Mouse (Mus musculus) embryonic facial prominence, embryonic 12.5 days (tissue): Measurements from ENCODE around the gene Il17f. TPM values are rescaled to one million over a fixed set of nuclear protein-coding genes. Genes with fewer than 3 reads are reported as not detected.
A peak's percentile ranks its signal among the peaks of the same experiment; 100 is the strongest.
"Not testable (repeated sequence)": the region's sequence is repeated elsewhere in the genome, so short reads cannot be mapped to it uniquely, and the experiment has no call there.

ENCODE experiments used
- ATAC-seq: fragments of 200-750 bp; cut with Nextera tagmentation; 2 replicates; pipeline ENCODE4 v1.8.0; 2017; ENCODE audit not compliant: insufficient number of reproducible peaks, insufficient read depth, low FRiP score, low TSS enrichment
- H3K27ac ChIP-seq: fragments of 300-500 bp; sonication (generic); 2 replicates; pipeline ENCODE4 v1.5.1; 2016; ENCODE audit warnings: mild to moderate bottlenecking
- H3K27me3 ChIP-seq: fragments of 300-500 bp; sonication (generic); 2 replicates; pipeline ENCODE4 v1.6.1; 2016; ENCODE audit warnings: mild to moderate bottlenecking, moderate library complexity
- H3K36me3 ChIP-seq: fragments of 300-500 bp; sonication (generic); 2 replicates; pipeline ENCODE4 v1.6.1; 2016; ENCODE audit warnings: mild to moderate bottlenecking
- H3K4me1 ChIP-seq: fragments of 300-500 bp; sonication (generic); 2 replicates; pipeline ENCODE4 v1.6.1; 2016
- H3K4me2 ChIP-seq: fragments of 300-500 bp; sonication (generic); replicated peaks from 2 replicates; pipeline ENCODE4 v1.6.1; 2016; ENCODE audit warnings: mild to moderate bottlenecking, moderate library complexity
- H3K4me3 ChIP-seq: fragments of 300-500 bp; sonication (generic); 2 replicates; pipeline ENCODE4 v1.5.1; 2016; ENCODE audit warnings: mild to moderate bottlenecking
- H3K9ac ChIP-seq: fragments of 300-500 bp; sonication (generic); 2 replicates; pipeline ENCODE4 v1.6.1; 2016; ENCODE audit warnings: mild to moderate bottlenecking, moderate library complexity
- H3K9me3 ChIP-seq: fragments of 300-500 bp; sonication (generic); 2 replicates; pipeline ENCODE4 v1.6.1; 2016; ENCODE audit warnings: mild to moderate bottlenecking, moderate library complexity
- WGBS: fragments of 180-500 bp; shearing (Covaris S2); methylation state at CpG from one replicate; pipeline ENCODE4 v1.1.7; 2016; 5-methylcytosine and 5-hydroxymethylcytosine counted together
- polyA plus RNA-seq: library from polyadenylated mRNA; unstranded; fragments of >200 nt; fragmentation: Nextera tagmentation; extraction: Ambion mirVana; gene quantifications from 2 replicates; pipeline ENCODE4 v1.2.1, GENCODE M21; 2016

Il17f gene
- 0.19 and 0.28 TPM in 2 replicates for polyA plus RNA-seq

DNA sequence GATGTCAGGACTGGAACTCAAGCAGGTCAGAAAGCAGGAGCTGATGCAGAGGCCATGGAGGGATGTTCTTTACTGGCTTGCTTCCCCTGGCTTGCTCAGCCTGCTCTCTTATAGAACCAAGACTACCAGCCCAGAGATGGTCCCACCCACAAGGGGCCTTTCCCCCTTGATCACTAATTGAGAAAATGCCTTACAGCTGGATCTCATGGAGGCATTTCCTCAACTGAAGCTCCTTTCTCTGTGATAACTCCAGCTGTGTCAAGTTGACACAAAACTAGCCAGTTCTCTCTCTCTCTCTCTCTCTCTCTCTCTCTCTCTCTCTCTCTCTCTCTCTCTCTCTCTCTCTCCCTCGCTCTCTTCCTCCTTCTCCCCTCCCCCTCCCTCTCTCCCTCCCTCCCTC lies at the start of gene Il17f:
Il17f (minus strand) TSS at position 101 of the 400 bp plus-strand sequence.
- H3K4me2 ChIP-seq, H3K27me3 ChIP-seq, H3K9ac ChIP-seq, H3K4me3 ChIP-seq, H3K27ac ChIP-seq, H3K9me3 ChIP-seq, H3K36me3 ChIP-seq, H3K4me1 ChIP-seq, ATAC-seq: not testable (repeated sequence)
- WGBS: no CpG with 5 or more reads among the region's 1 CpGs

DNA sequence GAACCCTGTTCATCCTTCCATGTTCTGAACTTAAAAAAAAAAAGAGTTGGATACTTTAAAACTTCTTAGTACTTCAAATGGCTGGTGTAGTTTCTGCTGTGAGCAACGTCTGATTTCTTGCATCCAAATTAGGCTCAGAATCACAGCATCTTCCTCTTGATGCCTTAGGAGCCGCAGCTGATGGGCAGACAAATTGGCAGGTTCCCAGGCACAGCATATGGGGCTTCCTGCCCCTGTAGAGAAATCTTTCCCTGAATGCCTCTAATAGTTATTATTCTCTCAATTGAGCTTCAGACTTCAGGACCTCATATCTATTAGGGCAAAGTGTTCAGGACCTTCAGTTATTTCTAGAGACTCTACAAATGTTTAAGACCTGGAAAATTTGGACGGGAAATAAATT lies 49.5 kb upstream of the Il17f start:
- Histone ChIP-seq H3K9me3 (no peaks in the 10 kb centered on the region), H3K27me3 (no peaks in the 10 kb centered on the region), H3K36me3 (no peaks in the 10 kb centered on the region), H3K9ac (no peak overlapping the region), H3K27ac (no peak overlapping the region), H3K4me2 (no peak overlapping the region), H3K4me3 (no peak overlapping the region), H3K4me1 (no peaks in the 10 kb centered on the region)
- ATAC-seq: no peak
- 73% methylated on average over 3 of the region's 3 CpGs for WGBS

DNA sequence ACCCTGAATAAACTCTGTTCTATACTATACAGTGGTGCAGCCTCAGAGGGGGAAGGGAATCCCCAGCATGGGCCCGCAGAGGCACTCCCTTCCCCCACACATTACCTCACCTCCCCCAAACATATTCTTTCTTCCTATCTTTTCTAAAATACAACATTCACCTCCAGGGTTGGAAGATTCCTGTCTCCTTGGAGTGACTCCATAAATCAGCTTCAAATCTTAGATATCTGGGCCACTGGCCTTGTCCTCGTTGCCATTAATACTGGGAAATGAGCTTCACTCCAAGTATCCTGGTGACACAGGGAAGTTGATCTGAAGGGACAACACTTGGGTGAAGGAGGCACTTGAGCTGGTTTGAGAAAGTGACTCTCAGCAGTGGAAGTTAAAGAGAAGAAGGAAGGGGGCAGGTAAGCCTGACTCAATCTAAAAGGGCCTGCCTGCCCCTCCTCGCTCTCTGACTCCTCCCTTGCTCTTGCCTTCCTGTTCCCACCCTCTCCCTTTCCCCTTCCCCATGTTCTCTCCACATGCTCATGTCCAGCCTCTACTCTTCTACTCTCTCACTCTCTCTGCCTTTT lies 46.2 kb upstream of the Il17f start:
- Histone ChIP-seq H3K36me3 (no peaks in the 10 kb centered on the region), H3K9me3 (no peaks in the 10 kb centered on the region), H3K27ac (no peak overlapping the region), H3K4me3 (no peak overlapping the region), H3K4me2 (no peak overlapping the region), H3K4me1 (no peaks in the 10 kb centered on the region), H3K9ac (no peak overlapping the region), H3K27me3 (no peaks in the 10 kb centered on the region)
- WGBS: 81% methylated on average over 3 of the region's 3 CpGs
- no peak for ATAC-seq

DNA sequence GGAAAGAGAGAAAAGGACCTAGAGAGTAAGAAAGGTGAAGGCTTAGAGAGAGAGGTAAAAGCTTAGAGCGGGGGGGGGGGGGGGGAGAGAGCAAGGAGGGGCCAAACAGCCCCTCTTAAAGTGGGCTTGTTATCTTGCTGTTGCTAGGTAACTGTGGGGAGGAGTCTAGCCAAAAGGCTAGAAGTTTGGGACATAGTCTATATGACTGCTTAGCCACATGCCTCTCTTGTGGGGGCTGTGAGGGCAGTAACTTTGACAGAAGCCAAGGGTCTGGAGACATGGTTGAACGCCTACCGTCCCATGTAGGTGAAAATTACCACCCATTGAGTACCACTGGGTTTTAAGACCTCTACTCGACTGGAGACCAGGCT lies 42.7 kb upstream of the Il17f start:
- no peak for ATAC-seq

DNA sequence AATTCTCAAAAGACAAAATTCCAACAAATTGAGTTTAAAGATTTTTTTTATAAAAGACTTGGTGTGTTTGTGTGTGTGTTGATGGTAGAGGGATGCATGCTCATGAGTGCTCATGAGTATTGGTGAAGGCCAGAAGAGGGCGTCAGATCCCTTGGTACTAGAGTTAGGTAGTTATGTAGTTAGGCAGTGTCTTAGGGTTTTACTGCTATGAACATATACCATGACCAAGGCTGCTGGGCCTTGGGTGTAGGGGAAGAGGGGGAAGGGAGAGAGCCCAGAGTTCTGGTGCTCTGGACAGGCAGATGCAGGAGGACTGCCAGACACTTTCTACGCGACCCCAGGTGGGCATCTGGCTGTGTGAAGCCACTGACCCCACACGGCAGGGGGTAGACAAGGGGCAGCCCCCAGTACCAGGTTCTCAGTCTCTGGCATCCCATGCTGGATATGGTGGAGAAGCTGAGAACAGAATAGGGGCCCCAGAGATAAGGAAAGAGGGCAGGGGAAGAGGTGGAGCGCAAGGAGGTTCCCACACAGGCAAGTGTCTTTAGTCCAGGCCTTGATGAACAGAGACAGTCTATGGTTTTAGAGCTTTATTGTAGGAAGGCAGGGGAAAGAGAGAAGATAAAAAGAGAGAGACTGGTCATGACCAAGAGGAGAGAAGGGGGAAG lies 42.2 kb upstream of the Il17f start:
- Histone ChIP-seq H3K4me1 (no peaks in the 10 kb centered on the region), H3K4me2 (no peak overlapping the region), H3K27ac (no peak overlapping the region), H3K4me3 (no peak overlapping the region), H3K27me3 (no peaks in the 10 kb centered on the region), H3K9ac (no peak overlapping the region), H3K36me3 (no peaks in the 10 kb centered on the region), H3K9me3 (no peaks in the 10 kb centered on the region)
- WGBS: 70% methylated on average over 5 of the region's 5 CpGs
- no peak for ATAC-seq

More for the DNA sequence above, 42.7 kb upstream of the Il17f start:
- Histone ChIP-seq H3K27ac (no peak overlapping the region), H3K27me3 (no peaks in the 10 kb centered on the region), H3K4me2 (no peak overlapping the region), H3K4me3 (no peak overlapping the region), H3K9ac (no peak overlapping the region), H3K9me3 (no peaks in the 10 kb centered on the region), H3K36me3 (no peaks in the 10 kb centered on the region), H3K4me1 (no peaks in the 10 kb centered on the region)
- WGBS: 78% methylated on average over 4 of the region's 4 CpGs

DNA sequence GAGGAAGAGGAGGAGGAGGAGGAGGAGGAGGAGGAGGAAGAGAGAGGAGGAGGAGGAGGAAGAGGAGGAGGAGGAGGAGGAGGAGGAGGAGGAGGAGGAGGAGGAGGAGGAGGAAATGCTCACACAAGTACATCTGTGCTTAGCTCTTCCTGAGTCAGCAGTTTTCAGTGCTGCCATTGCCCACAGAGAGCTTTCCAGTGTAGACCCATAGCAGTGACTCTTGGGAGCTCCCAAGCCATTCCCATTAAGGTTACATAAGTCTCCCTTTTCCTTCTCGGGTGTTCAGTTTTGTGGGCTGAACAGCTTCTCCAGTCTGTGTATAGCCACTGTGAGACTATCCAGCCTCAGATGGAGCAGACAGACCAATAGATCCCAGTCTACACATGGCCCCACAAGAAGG lies 40.1 kb upstream of the Il17f start:
- 60% methylated on average over 1 of the region's 1 CpGs for WGBS
- Histone ChIP-seq H3K4me2 (no peak overlapping the region), H3K4me1 (no peaks in the 10 kb centered on the region), H3K9ac (no peak overlapping the region), H3K4me3 (no peak overlapping the region), H3K9me3 (no peaks in the 10 kb centered on the region), H3K27ac (no peak overlapping the region), H3K36me3 (no peaks in the 10 kb centered on the region), H3K27me3 (no peaks in the 10 kb centered on the region)
- no peak for ATAC-seq

DNA sequence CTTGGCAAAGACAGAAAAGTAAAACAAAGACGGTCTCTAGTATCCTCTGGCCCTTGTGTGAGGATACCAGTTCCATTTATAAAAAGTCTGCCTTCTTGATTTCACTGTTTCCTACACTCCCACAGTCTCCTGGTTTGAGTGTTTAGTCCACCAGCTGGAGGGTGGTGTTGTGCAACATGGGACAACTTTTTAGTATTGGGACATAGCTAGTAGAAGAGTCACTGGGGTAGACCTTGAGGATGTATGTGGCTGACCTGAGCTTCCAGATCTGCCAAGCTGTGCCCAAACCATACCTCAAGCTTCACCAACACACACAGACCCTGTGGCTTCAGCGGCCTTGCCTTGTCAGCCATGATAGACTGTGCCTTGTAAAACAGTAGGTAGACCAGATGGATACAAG lies 37.6 kb upstream of the Il17f start:
- Histone ChIP-seq H3K4me3 (no peak overlapping the region), H3K4me2 (no peak overlapping the region), H3K9ac (no peak overlapping the region), H3K4me1 (no peaks in the 10 kb centered on the region), H3K27me3 (no peaks in the 10 kb centered on the region), H3K36me3 (no peaks in the 10 kb centered on the region), H3K27ac (no peak overlapping the region), H3K9me3 (no peaks in the 10 kb centered on the region)
- ATAC-seq: no peak
- WGBS: 91% methylated on average over 2 of the region's 2 CpGs

DNA sequence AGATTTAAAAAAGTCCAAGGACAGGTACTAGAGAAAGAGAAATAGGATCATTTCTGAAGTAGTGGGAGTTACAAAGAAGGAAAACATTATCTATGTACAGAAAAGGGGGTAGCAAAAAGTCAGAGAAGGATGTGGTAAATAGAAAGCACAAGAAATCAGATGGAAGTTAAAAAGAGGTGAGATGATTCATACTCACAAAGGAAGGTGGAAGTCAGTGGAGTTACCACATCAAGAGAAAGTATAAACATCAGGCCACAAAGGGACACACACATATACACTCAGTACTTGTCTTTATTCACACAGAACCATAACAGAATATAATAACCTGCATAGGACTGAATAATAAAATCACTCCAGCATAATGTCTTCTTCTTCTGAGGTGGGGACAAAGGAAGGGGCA lies 34.6 kb upstream of the Il17f start:
- Histone ChIP-seq H3K4me1 (no peaks in the 10 kb centered on the region), H3K9ac (no peak overlapping the region), H3K27me3 (no peaks in the 10 kb centered on the region), H3K9me3 (no peaks in the 10 kb centered on the region), H3K27ac (no peak overlapping the region), H3K4me2 (no peak overlapping the region), H3K4me3 (no peak overlapping the region), H3K36me3 (no peaks in the 10 kb centered on the region)
- ATAC-seq: no peak

DNA sequence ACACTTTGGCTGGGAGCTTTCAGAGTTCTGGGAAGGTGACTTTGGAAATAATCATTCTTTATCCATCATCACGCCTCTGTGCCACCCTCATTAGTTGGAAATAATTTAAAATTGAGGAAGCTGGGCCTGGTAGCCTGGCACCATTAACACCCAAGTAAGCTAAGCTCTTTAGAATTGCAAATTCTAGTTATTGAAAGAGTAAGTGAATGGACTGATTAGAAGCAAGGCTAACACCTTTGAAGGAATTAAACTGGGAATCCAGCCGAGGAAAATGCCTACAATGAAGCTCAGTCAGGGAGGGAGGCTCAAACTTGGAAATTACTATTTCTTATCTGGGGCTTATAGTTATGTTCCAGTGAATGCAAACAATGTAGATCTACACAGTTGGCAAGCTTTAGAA lies 33.5 kb upstream of the Il17f start:
- Histone ChIP-seq H3K27ac (no peak overlapping the region), H3K4me3 (no peak overlapping the region), H3K4me1 (no peaks in the 10 kb centered on the region), H3K9ac (no peak overlapping the region), H3K4me2 (no peak overlapping the region), H3K36me3 (no peaks in the 10 kb centered on the region), H3K27me3 (no peaks in the 10 kb centered on the region), H3K9me3 (no peaks in the 10 kb centered on the region)
- no peak for ATAC-seq
- WGBS: 68% methylated on average over 2 of the region's 2 CpGs

DNA sequence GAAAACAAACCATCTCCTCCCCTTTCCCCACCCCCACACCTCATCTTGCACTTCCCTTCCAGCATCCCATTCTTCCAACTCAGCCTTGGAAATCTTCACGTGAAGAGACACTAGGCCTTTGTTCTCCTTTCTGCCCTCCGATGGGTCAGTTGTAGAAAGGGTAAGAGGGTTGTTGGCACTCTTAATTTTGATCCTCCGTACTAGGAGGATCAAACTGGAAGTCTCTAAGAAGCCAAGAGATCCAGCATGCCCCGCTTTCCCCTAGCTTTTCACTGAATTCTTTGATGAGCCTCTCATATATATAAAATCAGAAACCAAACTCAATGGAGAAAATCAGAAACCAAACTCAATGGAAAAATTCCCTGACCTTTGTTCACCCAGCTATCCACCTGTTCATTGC lies 33.1 kb upstream of the Il17f start:
- no peaks in the 10 kb centered on the region for H3K36me3 ChIP-seq
- ATAC-seq: no peak
- H3K27ac ChIP-seq: no peak overlapping the region
- H3K4me3 ChIP-seq: no peak overlapping the region
- H3K4me1 ChIP-seq: peaks cover 3% of the 10 kb centered on the region
- H3K9me3 ChIP-seq: no peaks in the 10 kb centered on the region
- H3K9ac ChIP-seq: no peak overlapping the region
- no peaks in the 10 kb centered on the region for H3K27me3 ChIP-seq
- 37% methylated on average over 4 of the region's 4 CpGs for WGBS
- no peak overlapping the region for H3K4me2 ChIP-seq

DNA sequence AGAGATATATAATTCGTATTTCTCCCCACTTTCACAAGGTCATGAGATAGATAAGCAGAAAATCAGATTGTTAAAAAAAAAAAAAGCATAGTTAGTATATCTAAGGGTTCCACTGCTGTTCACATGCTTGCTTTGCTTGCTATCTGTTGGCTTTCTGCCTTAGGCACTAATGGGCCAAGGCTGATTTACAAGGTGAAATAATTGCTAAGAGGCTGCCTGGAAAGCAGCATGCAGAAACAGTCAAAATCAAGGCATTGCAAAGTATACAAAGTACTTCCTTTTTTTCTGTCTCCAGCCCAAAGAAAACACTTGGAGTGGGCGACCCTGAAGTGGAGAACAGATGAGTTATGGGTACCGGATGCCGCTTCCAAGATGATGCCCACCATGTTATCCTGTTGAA lies 30.5 kb upstream of the Il17f start:
- Histone ChIP-seq H3K9ac (no peak overlapping the region), H3K27ac (no peak overlapping the region)
- WGBS: 84% methylated on average over 4 of the region's 4 CpGs

DNA sequence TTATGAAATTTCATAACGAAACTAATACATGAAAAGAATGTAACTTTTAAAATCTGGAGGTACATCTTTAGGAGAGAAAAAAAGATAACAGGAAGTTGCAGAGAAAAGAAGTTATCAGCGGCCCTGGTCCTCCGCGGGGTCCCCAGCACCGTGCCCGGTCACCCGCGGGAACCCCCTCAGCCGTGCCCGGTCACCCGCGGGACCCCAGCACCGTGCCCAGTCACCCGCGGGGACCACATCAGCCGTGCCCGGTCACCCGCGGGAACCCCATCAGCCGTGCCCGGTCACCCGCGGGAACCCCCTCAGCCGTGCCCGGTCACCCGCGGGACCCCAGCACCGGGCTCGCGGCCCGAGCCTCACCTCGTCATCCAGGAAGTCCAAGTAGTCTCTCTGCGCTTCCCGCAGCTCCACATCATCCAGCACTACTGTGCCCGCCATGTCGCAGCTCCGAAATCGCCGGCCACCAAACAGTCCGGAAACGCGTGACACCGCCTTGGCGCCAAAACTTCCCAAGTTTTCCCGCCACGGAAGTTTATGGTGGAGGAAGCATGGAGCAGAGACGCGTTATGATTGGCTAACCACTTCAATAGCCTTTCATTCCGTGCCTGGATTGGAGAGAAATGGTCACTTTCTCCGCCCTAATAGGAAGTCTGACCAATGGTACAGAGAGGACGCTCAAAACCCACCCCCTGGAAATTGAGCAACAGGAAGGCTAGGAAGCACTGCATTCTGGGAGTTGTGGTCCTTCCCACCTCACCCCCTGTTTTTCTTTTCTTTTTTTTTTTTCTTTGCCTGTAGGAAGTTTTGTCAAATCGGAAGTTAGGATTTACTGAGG lies 29.6 kb upstream of the Il17f start, which contains the start of gene Mcm3:
Mcm3 (minus strand) TSS at position 542 of the 835 bp plus-strand sequence.
- Histone ChIP-seq H3K4me3 (peak within 1 kb of the TSS; percentile 72), H3K27ac (no peak within 1 kb of the TSS), H3K4me2 (peak within 1 kb of the TSS; percentile 55), H3K9ac (peak within 1 kb of the TSS; percentile 73), H3K27me3 (no peaks in the 10 kb centered on the region), H3K9me3 (no peaks in the 10 kb centered on the region), H3K36me3 (peaks cover 25% of the 10 kb centered on the region), H3K4me1 (peaks cover 8% of the 10 kb centered on the region)
- WGBS: under 1% methylated on average over 52 of the region's 52 CpGs
- ATAC-seq: peak; percentile 100

More for the DNA sequence above, 30.5 kb upstream of the Il17f start:
- Histone ChIP-seq H3K4me1 (peaks cover 8% of the 10 kb centered on the region), H3K36me3 (peaks cover 16% of the 10 kb centered on the region), H3K27me3 (no peaks in the 10 kb centered on the region), H3K9me3 (no peaks in the 10 kb centered on the region), H3K4me3 (no peak overlapping the region), H3K4me2 (no peak overlapping the region)
- no peak for ATAC-seq
